Mouse (Mus musculus): ENCODE measurements at regions not wholly inside any gene's neighbourhood (a gene's known extent, or its start where the extent isn't known, plus 50 kb on each side); places are given as distances from the start of the nearest gene placed in this dataset.

DNA sequence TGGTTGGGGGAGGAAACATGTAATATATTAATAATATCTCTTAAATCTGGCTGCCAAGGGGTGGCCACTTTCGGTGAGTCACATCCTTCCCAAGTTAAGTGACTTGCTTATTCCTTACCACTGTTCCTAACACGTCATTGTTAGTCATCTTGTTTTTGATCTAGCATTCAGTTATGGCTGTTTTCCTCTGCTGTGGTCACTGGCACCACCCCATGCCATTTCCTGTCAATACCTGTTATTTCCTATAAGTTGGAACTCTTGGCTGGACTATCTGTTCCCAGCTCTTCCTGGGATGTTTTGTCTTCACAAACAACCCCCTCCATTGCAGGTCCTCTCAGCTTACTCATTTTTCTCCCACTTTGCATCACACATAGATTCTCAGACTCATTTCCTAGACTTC, 703.5 kb upstream of the Tmem132c start:
- Histone ChIP-seq H3K4me2 (replicated peaks; ENCODE audit: low read depth, low read length) (no peak overlapping the region), H3K4me1 (ENCODE audit: insufficient read depth, low read depth, low read length) (no peaks in the 10 kb centered on the region), H3K27ac (ENCODE audit: low read length) (no peak overlapping the region), H3K9me3 (ENCODE audit: low read length) (no peaks in the 10 kb centered on the region), H3K27me3 (replicated peaks; ENCODE audit: insufficient read depth, low read length) (no peaks in the 10 kb centered on the region), H3K4me3 (ENCODE audit: low read depth, low read length) (no peak overlapping the region), H3K9ac (replicated peaks; ENCODE audit: low read depth) (no peak overlapping the region), H3K36me3 (ENCODE audit: insufficient read depth, low read length) (no peaks in the 10 kb centered on the region)
- ATAC-seq, result no peak
- WGBS, result 41% methylated on average over 2 of the region's 2 CpGs
- no peak for DNase-seq (ENCODE audit: low spot score)
- TF ChIP-seq CTCF (IDR thresholded peaks at IDR 0.05) (no peak), EP300 (IDR thresholded peaks at IDR 0.05) (no peak)

DNA sequence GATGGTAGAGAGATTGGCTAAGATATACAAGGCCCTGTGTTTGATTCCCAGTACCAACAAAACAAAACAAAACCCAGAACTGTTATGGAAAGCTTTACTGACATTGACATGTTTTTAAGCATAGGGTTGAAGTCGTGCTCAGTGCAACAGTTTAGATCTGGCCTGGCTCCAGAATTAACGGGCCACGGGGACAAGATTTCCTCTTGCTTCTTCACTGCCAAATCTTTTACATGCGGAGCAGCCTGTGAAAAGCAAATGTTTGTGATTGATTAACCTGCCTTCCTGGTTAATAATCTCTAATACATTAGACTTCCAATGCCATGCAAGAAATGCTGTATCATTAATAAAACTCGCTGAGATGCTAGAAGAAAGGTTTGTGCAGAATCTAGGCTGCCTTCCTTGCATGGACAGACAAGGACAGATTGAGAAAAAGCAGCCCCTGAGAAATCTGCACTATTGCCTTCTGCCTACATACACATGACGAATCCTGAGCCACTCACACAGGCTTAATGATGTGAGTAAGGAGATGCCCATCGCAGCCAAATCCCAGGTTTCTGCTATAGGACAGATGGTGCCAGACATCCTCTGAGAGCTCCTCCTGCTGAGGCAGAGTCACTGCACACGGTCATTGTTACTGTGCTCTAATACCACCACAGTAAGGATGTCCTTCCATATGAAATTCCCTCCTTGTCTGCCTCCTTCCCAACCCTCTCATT, 697.2 kb upstream of the Tmem132c start:
- no peak for ATAC-seq
- no peak overlapping the region for H3K4me3 ChIP-seq (ENCODE audit: low read depth, low read length)
- no peak for DNase-seq (ENCODE audit: low spot score)
- H3K27me3 ChIP-seq (replicated peaks; ENCODE audit: insufficient read depth, low read length), result no peaks in the 10 kb centered on the region
- H3K9ac ChIP-seq (replicated peaks; ENCODE audit: low read depth), result no peak overlapping the region
- WGBS, result 59% methylated on average over 8 of the region's 8 CpGs
- no peak overlapping the region for H3K27ac ChIP-seq (ENCODE audit: low read length)
- no peaks in the 10 kb centered on the region for H3K4me1 ChIP-seq (ENCODE audit: insufficient read depth, low read depth, low read length)
- H3K9me3 ChIP-seq (ENCODE audit: low read length), result no peaks in the 10 kb centered on the region
- H3K4me2 ChIP-seq (replicated peaks; ENCODE audit: low read depth, low read length), result no peak overlapping the region
- no peak for TF ChIP-seq CTCF (IDR thresholded peaks at IDR 0.05)
- TF ChIP-seq EP300 (IDR thresholded peaks at IDR 0.05), result no peak
- H3K36me3 ChIP-seq (ENCODE audit: insufficient read depth, low read length), result no peaks in the 10 kb centered on the region

DNA sequence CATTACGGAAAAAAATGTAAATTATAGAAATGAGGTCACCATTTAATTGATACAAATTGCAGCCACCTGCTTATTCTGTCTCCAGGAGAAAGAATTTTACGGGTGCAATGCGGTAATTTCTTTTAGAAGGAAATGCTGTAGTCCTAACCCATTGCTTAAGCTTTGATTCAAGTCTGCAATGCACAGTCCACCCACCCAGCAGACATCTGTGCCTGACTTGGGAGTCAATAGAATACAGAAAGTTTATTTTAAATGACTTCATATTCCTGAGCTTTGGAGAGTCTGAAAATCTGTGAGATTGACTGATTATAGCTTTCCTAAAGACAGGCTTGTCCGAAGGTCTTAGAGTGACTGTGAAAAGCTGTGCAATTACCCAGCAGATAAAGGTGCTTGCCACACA, 693.8 kb upstream of the Tmem132c start:
- WGBS, result 73% methylated on average over 4 of the region's 4 CpGs
- DNase-seq (ENCODE audit: low spot score) (no peak), ATAC-seq (no peak)
- no peak overlapping the region for H3K27ac ChIP-seq (ENCODE audit: low read length)
- no peaks in the 10 kb centered on the region for H3K27me3 ChIP-seq (replicated peaks; ENCODE audit: insufficient read depth, low read length)
- no peak overlapping the region for H3K4me2 ChIP-seq (replicated peaks; ENCODE audit: low read depth, low read length)
- H3K9me3 ChIP-seq (ENCODE audit: low read length), result no peaks in the 10 kb centered on the region
- H3K9ac ChIP-seq (replicated peaks; ENCODE audit: low read depth), result no peak overlapping the region
- no peak for TF ChIP-seq EP300 (IDR thresholded peaks at IDR 0.05)
- no peak for TF ChIP-seq CTCF (IDR thresholded peaks at IDR 0.05)
- no peaks in the 10 kb centered on the region for H3K36me3 ChIP-seq (ENCODE audit: insufficient read depth, low read length)
- no peaks in the 10 kb centered on the region for H3K4me1 ChIP-seq (ENCODE audit: insufficient read depth, low read depth, low read length)
- no peak overlapping the region for H3K4me3 ChIP-seq (ENCODE audit: low read depth, low read length)

DNA sequence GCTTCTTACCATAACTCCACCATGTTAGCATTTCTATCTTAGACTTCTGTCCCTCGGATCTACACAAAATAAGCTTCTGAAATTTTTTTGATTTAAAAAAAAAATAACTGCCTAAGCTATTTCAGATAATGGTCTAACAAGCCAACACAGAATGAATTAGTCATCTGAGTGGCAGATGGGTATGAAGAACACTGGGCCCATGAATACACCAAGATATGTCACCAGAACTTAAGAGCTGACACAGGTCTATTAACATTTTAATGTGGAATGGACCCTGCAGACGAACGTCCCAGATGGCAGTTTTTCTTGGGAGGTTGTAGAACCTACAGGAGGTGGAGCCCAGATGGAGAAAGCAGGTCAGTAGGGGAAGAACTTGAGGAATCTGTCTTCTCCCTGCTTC, 689.9 kb upstream of the Tmem132c start:
- no peak overlapping the region for H3K9ac ChIP-seq (replicated peaks; ENCODE audit: low read depth)
- DNase-seq (ENCODE audit: low spot score) (no peak), ATAC-seq (no peak)
- no peaks in the 10 kb centered on the region for H3K27me3 ChIP-seq (replicated peaks; ENCODE audit: insufficient read depth, low read length)
- WGBS, result 61% methylated on average over 3 of the region's 3 CpGs
- H3K4me2 ChIP-seq (replicated peaks; ENCODE audit: low read depth, low read length), result no peak overlapping the region
- no peak overlapping the region for H3K4me3 ChIP-seq (ENCODE audit: low read depth, low read length)
- H3K36me3 ChIP-seq (ENCODE audit: insufficient read depth, low read length), result no peaks in the 10 kb centered on the region
- H3K4me1 ChIP-seq (ENCODE audit: insufficient read depth, low read depth, low read length), result no peaks in the 10 kb centered on the region
- TF ChIP-seq CTCF (IDR thresholded peaks at IDR 0.05) (no peak), EP300 (IDR thresholded peaks at IDR 0.05) (no peak)
- no peak overlapping the region for H3K27ac ChIP-seq (ENCODE audit: low read length)
- no peaks in the 10 kb centered on the region for H3K9me3 ChIP-seq (ENCODE audit: low read length)

DNA sequence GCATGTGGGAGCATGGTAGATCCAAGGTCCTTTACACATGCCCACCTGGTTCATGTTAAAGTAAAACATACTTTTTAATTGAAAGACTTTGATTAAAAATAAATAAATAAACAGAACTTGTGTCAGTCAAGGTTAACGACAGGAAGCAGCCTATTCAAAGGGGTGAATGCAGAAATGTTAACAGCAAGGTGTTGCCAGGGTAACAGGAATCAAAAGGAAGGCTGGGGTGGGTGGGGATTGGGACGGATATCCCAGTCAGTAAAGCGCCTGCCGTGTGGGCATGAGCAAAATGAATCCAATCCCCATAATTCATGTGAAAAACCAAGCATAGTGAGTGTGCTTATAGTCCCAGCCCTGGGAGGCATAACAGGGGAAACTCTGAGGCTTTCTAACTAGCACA, 682.6 kb upstream of the Tmem132c start:
- ATAC-seq (no peak), DNase-seq (ENCODE audit: low spot score) (no peak)
- WGBS, result 55% methylated on average over 4 of the region's 4 CpGs
- H3K27ac ChIP-seq (ENCODE audit: low read length), result no peak overlapping the region
- H3K36me3 ChIP-seq (ENCODE audit: insufficient read depth, low read length), result no peaks in the 10 kb centered on the region
- no peak overlapping the region for H3K4me3 ChIP-seq (ENCODE audit: low read depth, low read length)
- H3K4me1 ChIP-seq (ENCODE audit: insufficient read depth, low read depth, low read length), result no peaks in the 10 kb centered on the region
- H3K9me3 ChIP-seq (ENCODE audit: low read length), result no peaks in the 10 kb centered on the region
- TF ChIP-seq EP300 (IDR thresholded peaks at IDR 0.05) (no peak), CTCF (IDR thresholded peaks at IDR 0.05) (no peak)
- H3K4me2 ChIP-seq (replicated peaks; ENCODE audit: low read depth, low read length), result no peak overlapping the region
- H3K9ac ChIP-seq (replicated peaks; ENCODE audit: low read depth), result no peak overlapping the region
- H3K27me3 ChIP-seq (replicated peaks; ENCODE audit: insufficient read depth, low read length), result no peaks in the 10 kb centered on the region

DNA sequence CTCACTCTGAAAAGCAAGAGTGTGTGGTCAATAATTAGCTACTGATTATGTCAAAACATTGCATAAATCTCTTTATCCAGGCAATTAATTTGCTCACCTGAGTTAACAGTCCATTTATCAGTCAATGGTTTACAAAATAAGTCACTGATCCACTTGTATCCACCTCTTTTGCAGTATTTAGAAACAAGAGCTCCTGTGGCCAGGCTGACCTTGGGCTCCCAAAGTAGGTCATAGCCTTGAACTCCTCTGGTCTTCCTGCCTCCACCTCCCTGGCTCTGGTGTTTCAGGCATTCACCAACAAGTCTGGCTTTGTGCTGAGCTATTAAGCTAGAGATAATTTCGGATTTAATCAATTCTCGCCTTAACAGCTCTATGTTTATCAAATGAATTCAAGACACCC, 675.8 kb upstream of the Tmem132c start:
- Histone ChIP-seq H3K27ac (ENCODE audit: low read length) (no peak overlapping the region), H3K27me3 (replicated peaks; ENCODE audit: insufficient read depth, low read length) (no peaks in the 10 kb centered on the region), H3K9ac (replicated peaks; ENCODE audit: low read depth) (no peak overlapping the region), H3K9me3 (ENCODE audit: low read length) (no peaks in the 10 kb centered on the region), H3K4me3 (ENCODE audit: low read depth, low read length) (no peak overlapping the region), H3K4me1 (ENCODE audit: insufficient read depth, low read depth, low read length) (no peaks in the 10 kb centered on the region), H3K4me2 (replicated peaks; ENCODE audit: low read depth, low read length) (no peak overlapping the region), H3K36me3 (ENCODE audit: insufficient read depth, low read length) (no peaks in the 10 kb centered on the region)
- no peak for DNase-seq (ENCODE audit: low spot score)
- TF ChIP-seq CTCF (IDR thresholded peaks at IDR 0.05) (no peak), EP300 (IDR thresholded peaks at IDR 0.05) (no peak)
- no peak for ATAC-seq
- WGBS, result 65% methylated on average over 2 of the region's 2 CpGs

DNA sequence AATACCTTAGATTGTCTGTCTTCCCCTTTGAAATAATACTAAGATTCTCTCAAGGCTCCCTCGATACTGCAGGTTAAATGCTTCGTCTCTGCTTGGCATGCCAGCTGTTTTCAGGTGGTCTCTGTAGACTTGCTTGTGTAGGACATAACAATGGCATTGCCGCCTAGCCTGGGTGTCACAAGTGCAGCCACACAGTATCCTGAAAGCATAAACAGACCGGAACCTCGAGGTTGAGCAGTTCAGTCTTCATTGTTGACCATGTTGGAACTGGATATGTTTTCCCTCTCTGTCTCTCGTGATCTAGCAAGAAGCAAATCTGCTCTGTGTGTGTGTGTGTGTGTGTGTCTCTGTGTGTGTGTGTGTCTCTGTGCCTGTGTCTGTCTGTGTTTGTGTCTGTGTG, 675.4 kb upstream of the Tmem132c start:
- Histone ChIP-seq H3K4me1 (ENCODE audit: insufficient read depth, low read depth, low read length) (no peaks in the 10 kb centered on the region), H3K4me2 (replicated peaks; ENCODE audit: low read depth, low read length) (no peak overlapping the region), H3K9me3 (ENCODE audit: low read length) (no peaks in the 10 kb centered on the region), H3K27ac (ENCODE audit: low read length) (no peak overlapping the region), H3K36me3 (ENCODE audit: insufficient read depth, low read length) (no peaks in the 10 kb centered on the region), H3K9ac (replicated peaks; ENCODE audit: low read depth) (no peak overlapping the region), H3K4me3 (ENCODE audit: low read depth, low read length) (no peak overlapping the region), H3K27me3 (replicated peaks; ENCODE audit: insufficient read depth, low read length) (no peaks in the 10 kb centered on the region)
- ATAC-seq, result no peak
- no peak for DNase-seq (ENCODE audit: low spot score)
- 67% methylated on average over 6 of the region's 6 CpGs for WGBS
- no peak for TF ChIP-seq CTCF (IDR thresholded peaks at IDR 0.05)
- no peak for TF ChIP-seq EP300 (IDR thresholded peaks at IDR 0.05)
